Mouse (Mus musculus): ENCODE measurements around the gene Zswim3. TPM values are rescaled to one million over a fixed set of nuclear protein-coding genes. Genes with fewer than 3 reads are reported as not detected.
A peak's percentile ranks its signal among the peaks of the same experiment; 100 is the strongest.

Gene Zswim3
- polyA plus RNA-seq (2012; rRNA removed), result 2.2 and 2.4 TPM in 2 replicates
- 3.7 and 4.5 TPM in 2 replicates for polyA plus RNA-seq (2014; fragmentation: Nextera tagmentation; extraction: Ambion mirVana)

GRCm38 (mm10) chr2:164804533-164805331 lies at the start of gene Zswim3, which contains the start of gene Acot8:
TSS of gene Zswim3 (plus strand) at chr2:164805098.
TSS of gene Acot8 (minus strand) at chr2:164804882.
- H3K36me3 ChIP-seq (replicated peaks; ENCODE audit: control insufficient read depth, insufficient read depth, low read depth), result peaks cover 11% of the 10 kb centered on the region
- H3K9me3 ChIP-seq (ENCODE audit: control insufficient read depth, low read length), result no peaks in the 10 kb centered on the region
- H3K27me3 ChIP-seq (ENCODE audit: control insufficient read depth, insufficient read depth, low read length), result no peaks in the 10 kb centered on the region
- under 1% methylated on average over 47 of the region's 47 CpGs for WGBS (ENCODE audit: insufficient replicate concordance)
- TF ChIP-seq EP300 (IDR thresholded peaks at IDR 0.05; ENCODE audit: low read depth) (peak; percentile 55; the same call in 1 of the 2 replicates), CTCF (IDR thresholded peaks at IDR 0.05; ENCODE audit: low read depth) (peak; percentile 19; the same call in 1 of the 2 replicates)
- peak within 1 kb of the TSS; percentile 96 for H3K27ac ChIP-seq
- H3K4me2 ChIP-seq (ENCODE audit: low read depth), result peak within 1 kb of the TSS; percentile 90
- peak; percentile 99 for DNase-seq (ENCODE audit: low read depth in 3 of 3, low spot score in 3 of 3)
- peak within 1 kb of the TSS; percentile 93 for H3K9ac ChIP-seq (replicated peaks)
- peaks cover 12 to 13% of the 10 kb centered on the region in 2 experiments for H3K4me1 ChIP-seq (replicated peaks; ENCODE audit: control insufficient read depth in 2 of 2, insufficient read depth in 2 of 2, low read length in 1 of 2)
- peak; percentile 92 for ATAC-seq (ENCODE audit: insufficient read depth)
- H3K4me3 ChIP-seq (ENCODE audit: insufficient read depth in 1 of 2, low read depth in 2 of 2, low read length in 2 of 2), result peak within 1 kb of the TSS; percentile 95 to 99

GRCm38 (mm10) chr2:164757841-164758240 lies 47.1 kb upstream of the Zswim3 start:
- H3K36me3 ChIP-seq (replicated peaks; ENCODE audit: control insufficient read depth, insufficient read depth, low read depth), result peaks cover 93% of the 10 kb centered on the region
- no peak for DNase-seq (ENCODE audit: low read depth in 3 of 3, low spot score in 3 of 3)
- ATAC-seq (ENCODE audit: insufficient read depth), result no peak
- peak overlapping the region; percentile 92 for H3K27ac ChIP-seq
- WGBS (ENCODE audit: insufficient replicate concordance), result 92% methylated on average over 11 of the region's 11 CpGs
- peak overlapping the region; percentile 63; the same call in 1 of the 2 replicates for H3K4me2 ChIP-seq (ENCODE audit: low read depth)
- peaks cover 48 to 50% of the 10 kb centered on the region in 2 experiments for H3K4me1 ChIP-seq (replicated peaks; ENCODE audit: control insufficient read depth in 2 of 2, insufficient read depth in 2 of 2, low read length in 1 of 2)
- peak overlapping the region; percentile 73 for H3K9ac ChIP-seq (replicated peaks)
- no peaks in the 10 kb centered on the region for H3K9me3 ChIP-seq (ENCODE audit: control insufficient read depth, low read length)
- H3K4me3 ChIP-seq (ENCODE audit: insufficient read depth in 1 of 2, low read depth in 2 of 2, low read length in 2 of 2), result no peak overlapping the region
- TF ChIP-seq EP300 (IDR thresholded peaks at IDR 0.05; ENCODE audit: low read depth) (no peak), CTCF (IDR thresholded peaks at IDR 0.05; ENCODE audit: low read depth) (no peak)
- no peaks in the 10 kb centered on the region for H3K27me3 ChIP-seq (ENCODE audit: control insufficient read depth, insufficient read depth, low read length)

- WGBS (ENCODE audit: insufficient replicate concordance), result 50% methylated on average over 1 of the region's 1 CpGs
- H3K4me1 ChIP-seq (replicated peaks; ENCODE audit: control insufficient read depth in 2 of 2, insufficient read depth in 2 of 2, low read length in 1 of 2), result peaks cover 53 to 58% of the 10 kb centered on the region in 2 experiments
- H3K27ac ChIP-seq, result peak overlapping the region; percentile 92
- H3K27me3 ChIP-seq (ENCODE audit: control insufficient read depth, insufficient read depth, low read length), result no peaks in the 10 kb centered on the region
- H3K4me3 ChIP-seq (ENCODE audit: insufficient read depth in 1 of 2, low read depth in 2 of 2, low read length in 2 of 2), result peak overlapping the region; percentile 7 to 23; a peak in 2 of 4 replicates
- peak; percentile 65 for ATAC-seq (ENCODE audit: insufficient read depth)
- peak overlapping the region; percentile 73 for H3K9ac ChIP-seq (replicated peaks)
- H3K9me3 ChIP-seq (ENCODE audit: control insufficient read depth, low read length), result no peaks in the 10 kb centered on the region
- H3K36me3 ChIP-seq (replicated peaks; ENCODE audit: control insufficient read depth, insufficient read depth, low read depth), result peaks cover 93% of the 10 kb centered on the region
- peak; percentile 75 to 79 (median 75) for DNase-seq (ENCODE audit: low read depth in 3 of 3, low spot score in 3 of 3)
- TF ChIP-seq EP300 (IDR thresholded peaks at IDR 0.05; ENCODE audit: low read depth), result peak; percentile 86
- no peak for TF ChIP-seq CTCF (IDR thresholded peaks at IDR 0.05; ENCODE audit: low read depth)
- peak overlapping the region; percentile 63 for H3K4me2 ChIP-seq (ENCODE audit: low read depth)
Observed at GRCm38 (mm10) chr2:164758692-164759091, 46.2 kb upstream of the Zswim3 start.

DNA sequence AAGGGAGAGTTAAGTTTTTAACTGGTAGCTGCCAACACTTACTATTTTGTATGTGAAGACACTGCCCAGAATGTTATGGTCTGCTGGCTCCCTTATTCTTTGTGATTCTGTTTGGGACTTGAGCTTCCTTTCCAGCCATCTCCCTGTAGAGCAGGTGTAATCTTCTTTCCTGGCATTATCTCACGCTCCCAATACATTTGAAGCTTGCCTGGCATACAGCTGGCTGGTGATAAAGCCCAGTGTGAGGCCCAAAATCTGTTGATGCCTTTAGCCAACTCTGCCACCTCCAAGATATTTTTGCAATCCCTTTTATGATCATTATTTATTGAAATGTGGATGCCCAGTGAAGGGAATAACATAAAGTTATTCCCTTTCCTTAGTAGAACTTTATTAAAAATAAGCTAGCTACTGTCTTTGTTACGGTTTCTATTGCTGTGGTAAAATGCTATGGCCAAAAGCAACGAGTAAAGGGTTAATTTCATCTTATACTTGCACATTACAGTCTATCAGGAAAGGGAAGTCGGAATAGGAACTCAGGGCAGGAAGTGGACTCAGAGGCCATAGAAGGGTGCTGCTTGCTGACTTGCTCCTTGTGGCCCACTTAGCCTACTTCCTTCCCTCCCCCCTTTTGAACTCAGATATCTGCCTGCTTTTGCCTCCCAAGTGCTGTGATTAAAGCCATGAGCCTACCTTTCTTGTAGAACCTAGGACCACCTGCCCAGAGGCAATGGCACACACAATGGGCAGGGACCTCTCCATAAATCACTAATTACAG lies 44.7 kb upstream of the Zswim3 start:
- peak overlapping the region; percentile 92 for H3K27ac ChIP-seq
- TF ChIP-seq CTCF (IDR thresholded peaks at IDR 0.05; ENCODE audit: low read depth), result no peak
- peak; percentile 99 for TF ChIP-seq EP300 (IDR thresholded peaks at IDR 0.05; ENCODE audit: low read depth)
- WGBS (ENCODE audit: insufficient replicate concordance), result 30% methylated on average over 4 of the region's 4 CpGs
- H3K27me3 ChIP-seq (ENCODE audit: control insufficient read depth, insufficient read depth, low read length), result no peaks in the 10 kb centered on the region
- no peaks in the 10 kb centered on the region for H3K9me3 ChIP-seq (ENCODE audit: control insufficient read depth, low read length)
- peak overlapping the region in 1 of 2 experiments; percentile 15; a peak in 2 of 4 replicates for H3K4me3 ChIP-seq (ENCODE audit: insufficient read depth in 1 of 2, low read depth in 2 of 2, low read length in 2 of 2)
- peak overlapping the region; percentile 63 for H3K4me2 ChIP-seq (ENCODE audit: low read depth)
- peak; percentile 72 for ATAC-seq (ENCODE audit: insufficient read depth)
- peak overlapping the region; percentile 73 for H3K9ac ChIP-seq (replicated peaks)
- peaks cover 86% of the 10 kb centered on the region for H3K36me3 ChIP-seq (replicated peaks; ENCODE audit: control insufficient read depth, insufficient read depth, low read depth)
- DNase-seq (ENCODE audit: low read depth in 3 of 3, low spot score in 3 of 3), result peak; percentile 85 to 89 (median 87)
- H3K4me1 ChIP-seq (replicated peaks; ENCODE audit: control insufficient read depth in 2 of 2, insufficient read depth in 2 of 2, low read length in 1 of 2), result peaks cover 53 to 59% of the 10 kb centered on the region in 2 experiments
